Mouse (Mus musculus) megakaryocyte, embryonic 14.5 days (primary cell): ENCODE data around the gene Ccdc15.

Source experiments
- FLI1 ChIP-seq: IDR thresholded peaks from 2 replicates; pipeline ENCODE4 v1.6.1; 2012; ENCODE audit warnings: low read length, inconsistent platforms, mixed read lengths
- GATA1 ChIP-seq: IDR thresholded peaks from 3 replicates; pipeline ENCODE4 v1.6.1; 2012; ENCODE audit warnings: mixed read lengths, low read length, inconsistent platforms, borderline replicate concordance

- TF ChIP-seq GATA1 (no peak), FLI1 (no peak)
These were observed 98.3 kb downstream of the Ccdc15 start for GRCm38 (mm10) chr9:37249976-37250375.
